Mouse (Mus musculus): Measurements from ENCODE around the gene Lpp. TPM values are rescaled to one million over a fixed set of nuclear protein-coding genes. Genes with fewer than 3 reads are reported as not detected.
A peak's percentile ranks its signal among the peaks of the same experiment; 100 is the strongest.

Gene Lpp
- polyA plus RNA-seq, 1 experiment from 2014 or later: 12.2 TPM

- H3K9ac ChIP-seq (replicated peaks; ENCODE audit: low read depth, low read length): no peak overlapping the region
- no peak overlapping the region for H3K4me3 ChIP-seq (replicated peaks; ENCODE audit: low read length)
- no peaks in the 10 kb centered on the region for H3K9me3 ChIP-seq (ENCODE audit: control insufficient read depth, low read length)
- no peak for ATAC-seq
- 100% methylated on average over 1 of the region's 1 CpGs for WGBS
- no peaks in the 10 kb centered on the region for H3K27me3 ChIP-seq (replicated peaks; ENCODE audit: control insufficient read depth, insufficient read depth, low read length)
- no peak overlapping the region for H3K27ac ChIP-seq (ENCODE audit: low read length)
- peaks cover 15% of the 10 kb centered on the region for H3K4me1 ChIP-seq (replicated peaks; ENCODE audit: control insufficient read depth, insufficient read depth, low read length)
- no peaks in the 10 kb centered on the region for H3K36me3 ChIP-seq (ENCODE audit: control insufficient read depth, insufficient read depth)
- no peak overlapping the region for H3K4me2 ChIP-seq (ENCODE audit: low read length)
These were observed 584.5 kb downstream of the Lpp start for GRCm38 (mm10) chr16:24977771-24978170.

- no peak overlapping the region for H3K4me3 ChIP-seq (replicated peaks; ENCODE audit: low read length)
- no peak for ATAC-seq
- no peak overlapping the region for H3K4me2 ChIP-seq (ENCODE audit: low read length)
- 35% methylated on average over 1 of the region's 1 CpGs for WGBS
- H3K9ac ChIP-seq (replicated peaks; ENCODE audit: low read depth, low read length): no peak overlapping the region
- no peaks in the 10 kb centered on the region for H3K36me3 ChIP-seq (ENCODE audit: control insufficient read depth, insufficient read depth)
- peaks cover 13% of the 10 kb centered on the region for H3K4me1 ChIP-seq (replicated peaks; ENCODE audit: control insufficient read depth, insufficient read depth, low read length)
- no peaks in the 10 kb centered on the region for H3K9me3 ChIP-seq (ENCODE audit: control insufficient read depth, low read length)
- no peaks in the 10 kb centered on the region for H3K27me3 ChIP-seq (replicated peaks; ENCODE audit: control insufficient read depth, insufficient read depth, low read length)
- H3K27ac ChIP-seq (ENCODE audit: low read length): no peak overlapping the region
These were observed 584.9 kb downstream of the Lpp start for GRCm38 (mm10) chr16:24978226-24978625.

DNA sequence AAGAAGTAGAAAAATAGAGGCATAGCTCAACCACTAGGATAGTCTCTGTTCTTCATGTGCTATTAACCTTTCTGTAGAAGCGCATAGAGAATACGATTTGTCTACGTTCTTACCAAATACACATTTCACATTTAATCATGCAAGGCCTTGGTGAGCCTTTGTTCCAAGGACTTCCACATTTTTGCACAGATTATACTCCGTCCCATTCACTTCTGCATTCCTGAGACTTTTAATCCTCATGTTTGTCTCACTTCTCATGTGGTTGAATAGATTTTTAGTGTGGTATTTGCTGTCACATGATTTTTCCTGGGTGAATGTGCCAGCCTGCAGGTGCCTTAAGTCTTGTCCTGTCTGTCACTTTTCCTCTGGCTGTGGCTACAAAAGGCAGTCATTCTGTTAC is 586.1 kb downstream of the Lpp start:
- 68% methylated on average over 4 of the region's 4 CpGs for WGBS
- no peak overlapping the region for H3K27ac ChIP-seq (ENCODE audit: low read length)
- no peak for ATAC-seq
- H3K4me1 ChIP-seq (replicated peaks; ENCODE audit: control insufficient read depth, insufficient read depth, low read length): peaks cover 4% of the 10 kb centered on the region; the same call in 1 of the 2 replicates
- no peak overlapping the region for H3K4me2 ChIP-seq (ENCODE audit: low read length)
- H3K27me3 ChIP-seq (replicated peaks; ENCODE audit: control insufficient read depth, insufficient read depth, low read length): no peaks in the 10 kb centered on the region
- no peaks in the 10 kb centered on the region for H3K9me3 ChIP-seq (ENCODE audit: control insufficient read depth, low read length)
- no peak overlapping the region for H3K4me3 ChIP-seq (replicated peaks; ENCODE audit: low read length)
- H3K9ac ChIP-seq (replicated peaks; ENCODE audit: low read depth, low read length): no peak overlapping the region
- no peaks in the 10 kb centered on the region for H3K36me3 ChIP-seq (ENCODE audit: control insufficient read depth, insufficient read depth)

DNA sequence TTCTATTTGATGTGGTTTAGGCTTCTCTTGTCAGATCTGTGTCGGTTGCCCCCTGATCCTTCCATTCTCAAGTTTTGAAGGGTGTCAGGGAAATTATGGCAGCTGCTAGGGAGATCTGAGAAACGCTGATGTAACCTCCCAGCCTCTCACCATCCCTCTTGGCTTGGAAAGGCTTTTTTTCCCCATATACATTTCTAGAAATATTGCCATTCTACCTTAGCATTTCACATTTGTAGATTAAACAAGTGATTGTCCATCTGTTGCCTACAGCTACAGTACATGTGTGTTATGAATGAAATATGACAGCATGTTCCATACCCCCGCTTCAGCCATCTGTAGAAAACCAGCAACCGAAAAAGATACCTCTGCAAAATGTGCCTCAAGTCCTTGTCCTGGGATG is 589.5 kb downstream of the Lpp start:
- Histone ChIP-seq H3K9ac (replicated peaks; ENCODE audit: low read depth, low read length) (no peak overlapping the region), H3K36me3 (ENCODE audit: control insufficient read depth, insufficient read depth) (no peaks in the 10 kb centered on the region), H3K4me1 (replicated peaks; ENCODE audit: control insufficient read depth, insufficient read depth, low read length) (peaks cover 4% of the 10 kb centered on the region; the same call in 1 of the 2 replicates), H3K4me2 (ENCODE audit: low read length) (no peak overlapping the region), H3K4me3 (replicated peaks; ENCODE audit: low read length) (no peak overlapping the region), H3K27ac (ENCODE audit: low read length) (no peak overlapping the region), H3K9me3 (ENCODE audit: control insufficient read depth, low read length) (no peaks in the 10 kb centered on the region), H3K27me3 (replicated peaks; ENCODE audit: control insufficient read depth, insufficient read depth, low read length) (no peaks in the 10 kb centered on the region)
- ATAC-seq: peak; percentile 75
- 60% methylated on average over 4 of the region's 4 CpGs for WGBS

DNA sequence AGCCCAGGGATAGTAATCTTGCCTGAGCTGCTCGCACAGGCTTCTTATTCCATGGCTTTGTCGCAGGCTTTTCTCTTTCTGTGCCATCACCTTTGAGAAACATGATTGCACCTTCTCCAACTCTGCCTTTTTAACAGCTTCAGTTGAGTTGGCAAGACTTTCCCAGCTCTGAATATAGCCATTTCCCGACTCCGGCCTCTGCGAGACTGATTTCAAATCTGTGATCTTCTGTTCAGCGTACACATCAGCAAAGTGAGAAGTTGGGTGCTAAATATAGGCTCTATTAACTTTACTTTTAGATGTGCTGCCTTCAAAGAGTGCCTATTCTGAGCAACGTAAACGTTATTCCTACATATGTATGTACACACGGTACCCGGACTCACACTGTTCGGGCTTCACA is 597.0 kb downstream of the Lpp start:
- Histone ChIP-seq H3K4me3 (replicated peaks; ENCODE audit: low read length) (no peak overlapping the region), H3K27me3 (replicated peaks; ENCODE audit: control insufficient read depth, insufficient read depth, low read length) (no peaks in the 10 kb centered on the region), H3K27ac (ENCODE audit: low read length) (peak overlapping the region; percentile 23; the same call in 1 of the 2 replicates), H3K4me2 (ENCODE audit: low read length) (no peak overlapping the region), H3K9ac (replicated peaks; ENCODE audit: low read depth, low read length) (no peak overlapping the region), H3K9me3 (ENCODE audit: control insufficient read depth, low read length) (no peaks in the 10 kb centered on the region), H3K36me3 (ENCODE audit: control insufficient read depth, insufficient read depth) (no peaks in the 10 kb centered on the region), H3K4me1 (replicated peaks; ENCODE audit: control insufficient read depth, insufficient read depth, low read length) (peaks cover 13% of the 10 kb centered on the region)
- 67% methylated on average over 11 of the region's 11 CpGs for WGBS
- peak; percentile 45; the same call in 1 of the 2 replicates for ATAC-seq

- Histone ChIP-seq H3K36me3 (ENCODE audit: control insufficient read depth, insufficient read depth) (no peaks in the 10 kb centered on the region), H3K4me3 (replicated peaks; ENCODE audit: low read length) (no peak overlapping the region), H3K4me2 (ENCODE audit: low read length) (no peak overlapping the region), H3K9ac (replicated peaks; ENCODE audit: low read depth, low read length) (no peak overlapping the region), H3K9me3 (ENCODE audit: control insufficient read depth, low read length) (no peaks in the 10 kb centered on the region), H3K4me1 (replicated peaks; ENCODE audit: control insufficient read depth, insufficient read depth, low read length) (peaks cover 13% of the 10 kb centered on the region), H3K27ac (ENCODE audit: low read length) (peak overlapping the region; percentile 43), H3K27me3 (replicated peaks; ENCODE audit: control insufficient read depth, insufficient read depth, low read length) (no peaks in the 10 kb centered on the region)
- ATAC-seq: peak; percentile 43
- 63% methylated on average over 10 of the region's 10 CpGs for WGBS
These were observed 597.8 kb downstream of the Lpp start for GRCm38 (mm10) chr16:24991059-24991541.

GRCm38 (mm10) chr16:24991995-24992394 is 598.7 kb downstream of the Lpp start:
- no peak overlapping the region for H3K27ac ChIP-seq (ENCODE audit: low read length)
- 83% methylated on average over 3 of the region's 3 CpGs for WGBS
- no peaks in the 10 kb centered on the region for H3K36me3 ChIP-seq (ENCODE audit: control insufficient read depth, insufficient read depth)
- H3K9me3 ChIP-seq (ENCODE audit: control insufficient read depth, low read length): no peaks in the 10 kb centered on the region
- no peaks in the 10 kb centered on the region for H3K27me3 ChIP-seq (replicated peaks; ENCODE audit: control insufficient read depth, insufficient read depth, low read length)
- H3K4me2 ChIP-seq (ENCODE audit: low read length): no peak overlapping the region
- no peak overlapping the region for H3K9ac ChIP-seq (replicated peaks; ENCODE audit: low read depth, low read length)
- H3K4me1 ChIP-seq (replicated peaks; ENCODE audit: control insufficient read depth, insufficient read depth, low read length): peaks cover 13% of the 10 kb centered on the region
- no peak for ATAC-seq
- H3K4me3 ChIP-seq (replicated peaks; ENCODE audit: low read length): no peak overlapping the region

DNA sequence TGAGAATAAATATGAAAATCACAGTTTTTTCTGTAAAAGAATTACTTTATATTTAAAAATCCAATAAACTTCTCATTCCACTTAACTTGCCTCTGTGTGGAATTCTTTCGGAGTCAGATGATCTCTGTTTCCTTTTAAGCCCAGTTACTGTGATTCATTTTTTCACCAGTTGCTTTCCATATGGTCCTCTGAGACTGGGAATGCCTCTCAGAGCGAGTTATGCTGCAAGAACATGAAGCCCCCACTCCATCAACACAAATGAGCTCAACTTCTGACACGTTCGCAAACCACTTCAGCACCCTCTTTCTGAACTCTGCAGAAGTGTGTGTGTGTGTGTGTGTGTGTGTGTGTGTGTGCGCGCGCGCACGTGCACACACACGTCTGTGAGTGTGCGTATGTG is 599.2 kb downstream of the Lpp start:
- Histone ChIP-seq H3K9ac (replicated peaks; ENCODE audit: low read depth, low read length) (no peak overlapping the region), H3K27me3 (replicated peaks; ENCODE audit: control insufficient read depth, insufficient read depth, low read length) (no peaks in the 10 kb centered on the region), H3K4me3 (replicated peaks; ENCODE audit: low read length) (no peak overlapping the region), H3K27ac (ENCODE audit: low read length) (no peak overlapping the region), H3K4me2 (ENCODE audit: low read length) (no peak overlapping the region), H3K36me3 (ENCODE audit: control insufficient read depth, insufficient read depth) (no peaks in the 10 kb centered on the region), H3K4me1 (replicated peaks; ENCODE audit: control insufficient read depth, insufficient read depth, low read length) (peaks cover 13% of the 10 kb centered on the region), H3K9me3 (ENCODE audit: control insufficient read depth, low read length) (no peaks in the 10 kb centered on the region)
- 91% methylated on average over 11 of the region's 11 CpGs for WGBS
- ATAC-seq: no peak

DNA sequence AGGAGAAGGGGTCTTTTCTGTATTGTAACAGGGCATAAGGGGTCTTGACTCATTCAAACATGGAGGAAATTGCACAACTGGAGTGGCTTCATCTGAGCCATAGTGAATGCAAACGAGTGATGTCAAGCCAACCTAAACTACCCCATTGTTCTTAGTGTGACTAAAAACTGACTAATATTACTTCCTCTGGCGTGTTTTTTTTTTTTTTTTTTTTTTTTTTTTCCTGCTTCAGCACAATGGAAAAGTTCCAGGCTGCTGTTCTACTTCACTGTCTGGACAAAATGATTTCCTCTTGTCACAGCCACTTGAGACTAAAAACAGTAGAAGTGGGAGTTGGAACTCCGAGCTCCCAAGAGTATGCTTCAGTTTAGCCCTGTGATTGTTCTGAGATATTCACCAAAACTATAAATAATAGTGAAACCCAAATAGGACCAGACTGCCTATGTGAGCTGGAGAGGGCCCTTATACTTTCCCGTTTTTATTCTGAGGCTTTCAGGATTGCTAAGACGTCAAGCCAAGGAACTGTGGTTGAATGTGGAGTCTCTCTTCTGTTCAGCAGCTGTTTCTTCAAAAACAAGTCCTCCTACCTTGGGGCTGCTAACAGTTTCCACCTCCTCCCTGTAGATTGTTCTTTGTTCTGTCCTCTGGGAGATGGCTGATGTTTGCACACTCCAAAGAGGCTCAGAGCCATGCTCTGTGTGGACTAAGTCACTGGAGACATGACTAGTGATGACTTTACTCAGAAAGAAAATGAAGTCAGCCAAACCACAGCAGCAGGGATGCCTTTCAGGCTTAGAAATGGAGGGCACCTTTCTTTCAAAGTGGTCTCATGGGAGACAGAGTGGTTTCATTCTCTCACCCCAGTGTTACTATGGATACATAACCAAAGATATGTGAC is 617.9 kb downstream of the Lpp start:
- H3K4me3 ChIP-seq (replicated peaks; ENCODE audit: low read length): no peak overlapping the region
- H3K9me3 ChIP-seq (ENCODE audit: control insufficient read depth, low read length): no peaks in the 10 kb centered on the region
- H3K4me1 ChIP-seq (replicated peaks; ENCODE audit: control insufficient read depth, insufficient read depth, low read length): peaks cover 8% of the 10 kb centered on the region
- no peak overlapping the region for H3K27ac ChIP-seq (ENCODE audit: low read length)
- H3K36me3 ChIP-seq (ENCODE audit: control insufficient read depth, insufficient read depth): no peaks in the 10 kb centered on the region
- H3K4me2 ChIP-seq (ENCODE audit: low read length): no peak overlapping the region
- no peak for ATAC-seq
- 76% methylated on average over 5 of the region's 5 CpGs for WGBS
- H3K27me3 ChIP-seq (replicated peaks; ENCODE audit: control insufficient read depth, insufficient read depth, low read length): no peaks in the 10 kb centered on the region
- H3K9ac ChIP-seq (replicated peaks; ENCODE audit: low read depth, low read length): no peak overlapping the region
